ENCODE assay signal across 31 mouse cellular contexts in the genomic region with DNA sequence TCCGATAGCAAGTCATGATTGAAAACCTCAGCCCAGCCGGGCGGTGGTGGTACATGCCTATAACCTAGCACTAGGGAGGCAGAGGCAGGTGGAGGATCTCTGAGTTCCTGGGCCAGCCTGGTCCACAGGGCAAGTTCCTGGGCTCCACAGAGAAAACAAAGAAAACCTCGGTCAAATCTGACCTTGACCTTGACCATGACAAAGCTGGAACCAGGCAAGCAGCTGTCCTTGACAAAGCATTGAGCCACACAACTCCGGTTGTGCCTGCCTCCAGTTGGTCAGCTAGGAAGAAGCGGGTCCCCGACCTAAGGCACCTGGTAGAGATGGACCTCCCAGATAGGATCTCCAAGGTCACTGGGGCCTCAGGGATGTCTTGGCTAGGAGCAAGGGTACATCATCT. TPM values are rescaled to one million over a fixed set of nuclear protein-coding genes. Genes with fewer than 3 reads are reported as not detected.
DNase-seq lines count a peak whose midpoint lies in the region; ATAC-seq and TF ChIP-seq lines count a peak whose summit lies in the region.
"Had no signal": no experiment of that assay in that cellular context is flagged by ENCODE, and none has a peak within 500 bp of the region (broad histone marks: within the 10 kb centered on the region; RNA-seq: fewer than 3 reads in every experiment).

No protein-coding gene starts in this region.

- no peak overlapping the region for H3K4me2 ChIP-seq in heart, embryonic 16.5 days (ENCODE audit: low read depth, low read length)
- no peak overlapping the region for H3K4me2 ChIP-seq in intestine, postnatal 0 days (replicated peaks; ENCODE audit: low read depth)
- H3K4me2 ChIP-seq: heart, embryonic 13.5 days; hindbrain, embryonic 15.5 days; limb, embryonic 13.5 days; liver, embryonic 11.5 days; lung, embryonic 15.5 days; midbrain, embryonic 15.5 days; neural tube, embryonic 15.5 days had no signal

- H3K9me3 ChIP-seq in heart, embryonic 16.5 days (replicated peaks; ENCODE audit: control insufficient read depth, low read length) = no peaks in the 10 kb centered on the region
- peaks cover 4% of the 10 kb centered on the region; the same call in 1 of the 2 replicates for H3K9me3 ChIP-seq in forebrain, embryonic 10.5 days
- no peaks in the 10 kb centered on the region for H3K9me3 ChIP-seq in intestine, postnatal 0 days (ENCODE audit: control insufficient read depth)
- H3K9me3 ChIP-seq: G1E; heart, embryonic 13.5 days; hindbrain, embryonic 15.5 days; limb, embryonic 13.5 days; lung, embryonic 15.5 days; midbrain, embryonic 10.5 days; midbrain, embryonic 15.5 days; neural tube, embryonic 15.5 days had no signal

- peaks cover 23% of the 10 kb centered on the region for H3K4me1 ChIP-seq in heart, embryonic 16.5 days (ENCODE audit: control insufficient read depth, insufficient read depth, low read length)
- H3K4me1 ChIP-seq in forebrain, embryonic 10.5 days = peaks cover 8% of the 10 kb centered on the region
- no peaks in the 10 kb centered on the region for H3K4me1 ChIP-seq in intestine, postnatal 0 days (replicated peaks; ENCODE audit: control insufficient read depth, insufficient read depth, low read length)

- H3K27me3 ChIP-seq in heart, embryonic 16.5 days (ENCODE audit: control insufficient read depth, insufficient read depth, low read length) = no peaks in the 10 kb centered on the region
- H3K27me3 ChIP-seq in forebrain, embryonic 10.5 days (ENCODE audit: poor library complexity, severe bottlenecking) = no peaks in the 10 kb centered on the region
- no peaks in the 10 kb centered on the region for H3K27me3 ChIP-seq in intestine, postnatal 0 days (replicated peaks; ENCODE audit: control insufficient read depth, insufficient read depth, low read length)
- H3K27me3 ChIP-seq: CH12.LX; heart, embryonic 13.5 days; hindbrain, embryonic 15.5 days; limb, embryonic 13.5 days; lung, embryonic 15.5 days; midbrain, embryonic 15.5 days; neural tube, embryonic 15.5 days had no signal

- no peak for TF ChIP-seq CTCF in intestine, postnatal 0 days (IDR thresholded peaks at IDR 0.05; ENCODE audit: low read depth)

- peak; percentile 70 to 86 for DNase-seq in adrenal gland, adult (ENCODE audit: inconsistent age in 2 of 2, low spot score in 1 of 2)
- no peak for DNase-seq in adrenal gland, postnatal 4 days (ENCODE audit: low spot score in 2 of 2)
- no peak for DNase-seq in heart, adult 9 months (ENCODE audit: low spot score in 2 of 2)
- peak; percentile 53 for DNase-seq in ZHBTc4 (ENCODE audit: low read depth, low spot score)
- peak; percentile 34 for DNase-seq in adrenal gland, postnatal 25 days
- DNase-seq in forebrain, embryonic 10.5 days (ENCODE audit: extremely low spot score, low spot score) = no peak
- DNase-seq: cerebellum, adult 8-10 months; cerebellum, postnatal 25 days; gastrocnemius, postnatal 14 days; kidney, adult 18-20 months; kidney, postnatal 36 days; right cerebral cortex, adult 18-20 months; spleen, adult 18-20 months; thymus, adult 2 months; thymus, postnatal 4 days had no signal

- no peak overlapping the region for H3K4me3 ChIP-seq in heart, embryonic 16.5 days (ENCODE audit: low read length)
- H3K4me3 ChIP-seq in forebrain, embryonic 10.5 days = no peak overlapping the region
- H3K4me3 ChIP-seq in intestine, postnatal 0 days (ENCODE audit: low read depth, low read length) = no peak overlapping the region
- H3K4me3 ChIP-seq: heart, embryonic 13.5 days; hindbrain, embryonic 10.5 days; hindbrain, embryonic 15.5 days; layer of hippocampus, adult 2 months; limb, embryonic 13.5 days; lung, embryonic 15.5 days; midbrain, embryonic 10.5 days; midbrain, embryonic 15.5 days; neural tube, embryonic 15.5 days had no signal

- WGBS in heart, embryonic 16.5 days = 75% methylated on average over 7 of the region's 7 CpGs
- 88% methylated on average over 7 of the region's 7 CpGs for WGBS in forebrain, embryonic 10.5 days
- 86% methylated on average over 7 of the region's 7 CpGs for WGBS in intestine, postnatal 0 days

- H3K9ac ChIP-seq in heart, embryonic 16.5 days (ENCODE audit: low read length) = no peak overlapping the region
- H3K9ac ChIP-seq in intestine, postnatal 0 days (ENCODE audit: low read depth, low read length) = no peak overlapping the region
- H3K9ac ChIP-seq: heart, embryonic 13.5 days; hindbrain, embryonic 15.5 days; limb, embryonic 13.5 days; lung, embryonic 15.5 days; midbrain, embryonic 15.5 days; neural tube, embryonic 15.5 days had no signal

- ATAC-seq in heart, embryonic 16.5 days (replicated peaks; ENCODE audit: extremely low read depth, insufficient read depth, low FRiP score) = no peak
- ATAC-seq in intestine, postnatal 0 days = no peak
- ATAC-seq: forebrain, embryonic 16.5 days; inflammation-experienced regulatory T-cells, adult 6 months; midbrain, embryonic 15.5 days had no signal

- H3K27ac ChIP-seq in heart, embryonic 16.5 days (ENCODE audit: low read length) = peak overlapping the region; percentile 23; the same call in 1 of the 2 replicates
- no peak overlapping the region for H3K27ac ChIP-seq in forebrain, embryonic 10.5 days
- no peak overlapping the region for H3K27ac ChIP-seq in intestine, postnatal 0 days (ENCODE audit: low read depth, low read length)
- H3K27ac ChIP-seq: heart, embryonic 13.5 days; hindbrain, embryonic 10.5 days; hindbrain, embryonic 15.5 days; layer of hippocampus, adult 2 months; limb, embryonic 13.5 days; lung, embryonic 15.5 days; midbrain, embryonic 10.5 days; midbrain, embryonic 15.5 days; neural tube, embryonic 15.5 days had no signal

- H3K36me3 ChIP-seq in heart, embryonic 16.5 days (ENCODE audit: control insufficient read depth, insufficient read depth) = peaks cover 40% of the 10 kb centered on the region
- H3K36me3 ChIP-seq in forebrain, embryonic 10.5 days (replicated peaks) = peaks cover 55% of the 10 kb centered on the region
- H3K36me3 ChIP-seq in intestine, postnatal 0 days (ENCODE audit: control insufficient read depth, insufficient read depth) = peaks cover 44% of the 10 kb centered on the region

RNA-seq across cellular contexts. Expression of a gene that starts 8.0 kb away (rescaled TPM):
- 10 to 100 TPM; 30.3 to 31.5 TPM for total RNA-seq in adrenal gland, postnatal 4 days (2021)
- polyA plus RNA-seq in heart, embryonic 16.5 days (2015; fragmentation: Nextera tagmentation; extraction: Ambion mirVana) = 22.2 and 24.0 TPM in 2 replicates
- total RNA-seq in adrenal gland, postnatal 25 days (2021) = 28.9 and 42.2 TPM in 2 replicates
- polyA plus RNA-seq in forebrain, embryonic 10.5 days (2016; fragmentation: Nextera tagmentation; extraction: Ambion mirVana) = 10.1 and 11.5 TPM in 2 replicates
- 9.5 and 10.9 TPM in 2 replicates for polyA plus RNA-seq in intestine, postnatal 0 days (2015; fragmentation: Nextera tagmentation; extraction: Ambion mirVana)

RNA-seq across cellular contexts. Expression of a gene that starts 33.7 kb away (rescaled TPM):
- 10 to 100 TPM; 22.7 to 23.5 TPM for total RNA-seq in adrenal gland, postnatal 4 days (2021)
- 13.5 and 14.2 TPM in 2 replicates for polyA plus RNA-seq in heart, embryonic 16.5 days (2015; fragmentation: Nextera tagmentation; extraction: Ambion mirVana)
- 23.1 and 25.0 TPM in 2 replicates for total RNA-seq in adrenal gland, postnatal 25 days (2021)
- polyA plus RNA-seq in forebrain, embryonic 10.5 days (2016; fragmentation: Nextera tagmentation; extraction: Ambion mirVana) = 22.9 and 24.6 TPM in 2 replicates
- polyA plus RNA-seq in intestine, postnatal 0 days (2015; fragmentation: Nextera tagmentation; extraction: Ambion mirVana) = 6.0 and 6.1 TPM in 2 replicates

Comparison
In these comparisons a context has a peak if more than half of its experiments do, and no peak if none do; other contexts are left out.
1. DNase-seq: peak in adrenal gland, adult (2 of 2), ZHBTc4 (single experiment) and adrenal gland, postnatal 25 days (single experiment); none in adrenal gland, postnatal 4 days (0 of 2), heart, adult 9 months (0 of 2) and forebrain, embryonic 10.5 days (single experiment).